Comparison of ENCODE assay signal across 29 mouse cellular contexts in genomic region chr16:43827492-43827891, GRCm38 (mm10).
DNase-seq lines count a peak whose midpoint lies in the region; ATAC-seq and TF ChIP-seq lines count a peak whose summit lies in the region.
"Had no signal": no experiment of that assay in that cellular context is flagged by ENCODE, and none has a peak within 500 bp of the region (broad histone marks: within the 10 kb centered on the region; RNA-seq: fewer than 3 reads in every experiment).

No protein-coding gene starts in this region.

- peak; percentile 36 for DNase-seq in forebrain, embryonic 14.5 days (ENCODE audit: low spot score)
- no peak for DNase-seq in forebrain, embryonic 10.5 days (ENCODE audit: extremely low spot score, low spot score)
- peak; percentile 18 for DNase-seq in midbrain, embryonic 14.5 days
- DNase-seq in brain, embryonic 14.5 days (ENCODE audit: low read depth) = peak; percentile 62
- DNase-seq in hindbrain, postnatal 0 days (ENCODE audit: low spot score) = peak; percentile 34
- DNase-seq: adrenal gland, postnatal 10 days; cerebellum, adult 2 months; cerebellum, postnatal 14 days; gastrocnemius, postnatal 25 days; heart, adult 11 months; heart, postnatal 36 days; kidney, adult 11 months; kidney, postnatal 14 days; lung, embryonic 14.5 days; lung, postnatal 14 days; thymus, adult 2 months; thymus, postnatal 4 days had no signal

- no peaks in the 10 kb centered on the region for H3K36me3 ChIP-seq in forebrain, embryonic 14.5 days (ENCODE audit: control insufficient read depth, insufficient read depth, low read length)
- no peaks in the 10 kb centered on the region for H3K36me3 ChIP-seq in forebrain, embryonic 10.5 days (replicated peaks)
- no peaks in the 10 kb centered on the region for H3K36me3 ChIP-seq in midbrain, embryonic 14.5 days (ENCODE audit: control insufficient read depth, insufficient read depth, low read length)
- H3K36me3 ChIP-seq in midbrain, embryonic 13.5 days = no peaks in the 10 kb centered on the region
- H3K36me3 ChIP-seq in hindbrain, postnatal 0 days (ENCODE audit: insufficient read depth, low read length) = no peaks in the 10 kb centered on the region
- no peaks in the 10 kb centered on the region for H3K36me3 ChIP-seq in heart, embryonic 12.5 days
- H3K36me3 ChIP-seq: G1E; heart, embryonic 10.5 days; limb, embryonic 12.5 days; liver, embryonic 15.5 days; midbrain, embryonic 12.5 days; neural tube, embryonic 12.5 days had no signal

- H3K27me3 ChIP-seq in forebrain, embryonic 14.5 days (replicated peaks; ENCODE audit: control insufficient read depth, insufficient read depth, low read length) = no peaks in the 10 kb centered on the region
- no peaks in the 10 kb centered on the region for H3K27me3 ChIP-seq in forebrain, embryonic 10.5 days (ENCODE audit: poor library complexity, severe bottlenecking)
- H3K27me3 ChIP-seq in midbrain, embryonic 14.5 days (ENCODE audit: control insufficient read depth, insufficient read depth, low read length) = no peaks in the 10 kb centered on the region
- no peaks in the 10 kb centered on the region for H3K27me3 ChIP-seq in midbrain, embryonic 13.5 days
- H3K27me3 ChIP-seq in hindbrain, postnatal 0 days (ENCODE audit: insufficient read depth, low read length) = no peaks in the 10 kb centered on the region
- no peaks in the 10 kb centered on the region for H3K27me3 ChIP-seq in heart, embryonic 12.5 days (replicated peaks)
- H3K27me3 ChIP-seq: limb, embryonic 12.5 days; liver, embryonic 15.5 days; midbrain, embryonic 12.5 days; neural tube, embryonic 12.5 days had no signal

- H3K27ac ChIP-seq in forebrain, embryonic 14.5 days (ENCODE audit: low read depth, low read length) = no peak overlapping the region
- no peak overlapping the region for H3K27ac ChIP-seq in forebrain, embryonic 10.5 days
- H3K27ac ChIP-seq in midbrain, embryonic 14.5 days (replicated peaks; ENCODE audit: low read depth, low read length) = no peak overlapping the region
- H3K27ac ChIP-seq in midbrain, embryonic 13.5 days = no peak overlapping the region
- H3K27ac ChIP-seq in hindbrain, postnatal 0 days = no peak overlapping the region
- H3K27ac ChIP-seq in heart, embryonic 12.5 days (ENCODE audit: poor library complexity, severe bottlenecking) = no peak overlapping the region
- H3K27ac ChIP-seq: heart, embryonic 10.5 days; limb, embryonic 12.5 days; liver, embryonic 15.5 days; midbrain, embryonic 12.5 days; neural tube, embryonic 12.5 days had no signal

- H3K9ac ChIP-seq in forebrain, embryonic 14.5 days (ENCODE audit: low read length) = no peak overlapping the region
- H3K9ac ChIP-seq in midbrain, embryonic 14.5 days (replicated peaks; ENCODE audit: low read length) = no peak overlapping the region
- H3K9ac ChIP-seq in midbrain, embryonic 13.5 days (replicated peaks) = no peak overlapping the region
- no peak overlapping the region for H3K9ac ChIP-seq in hindbrain, postnatal 0 days (replicated peaks; ENCODE audit: low read length)
- no peak overlapping the region for H3K9ac ChIP-seq in heart, embryonic 12.5 days
- H3K9ac ChIP-seq: limb, embryonic 12.5 days; liver, embryonic 15.5 days; lung, embryonic 14.5 days; midbrain, embryonic 12.5 days; neural tube, embryonic 12.5 days had no signal

- no peak overlapping the region for H3K4me2 ChIP-seq in forebrain, embryonic 14.5 days (ENCODE audit: low read length)
- no peak overlapping the region for H3K4me2 ChIP-seq in midbrain, embryonic 14.5 days (ENCODE audit: low read length)
- no peak overlapping the region for H3K4me2 ChIP-seq in midbrain, embryonic 13.5 days (replicated peaks)
- no peak overlapping the region for H3K4me2 ChIP-seq in hindbrain, postnatal 0 days (ENCODE audit: low read depth, low read length)
- H3K4me2 ChIP-seq in heart, embryonic 12.5 days = no peak overlapping the region
- H3K4me2 ChIP-seq: limb, embryonic 12.5 days; liver, embryonic 15.5 days; lung, embryonic 14.5 days; midbrain, embryonic 12.5 days; neural tube, embryonic 12.5 days had no signal

- no peaks in the 10 kb centered on the region for H3K9me3 ChIP-seq in forebrain, embryonic 14.5 days (replicated peaks; ENCODE audit: control insufficient read depth, low read length)
- no peaks in the 10 kb centered on the region for H3K9me3 ChIP-seq in forebrain, embryonic 10.5 days
- no peaks in the 10 kb centered on the region for H3K9me3 ChIP-seq in midbrain, embryonic 14.5 days (ENCODE audit: control insufficient read depth, low read length)
- H3K9me3 ChIP-seq in midbrain, embryonic 13.5 days = no peaks in the 10 kb centered on the region
- no peaks in the 10 kb centered on the region for H3K9me3 ChIP-seq in hindbrain, postnatal 0 days (ENCODE audit: low read length)
- no peaks in the 10 kb centered on the region for H3K9me3 ChIP-seq in heart, embryonic 12.5 days (replicated peaks)
- H3K9me3 ChIP-seq: G1E; heart, embryonic 10.5 days; limb, embryonic 12.5 days; liver, embryonic 15.5 days; midbrain, embryonic 12.5 days; neural tube, embryonic 12.5 days had no signal

- ATAC-seq in forebrain, embryonic 14.5 days = peak; percentile 58; the same call in 1 of the 2 replicates
- no peak for ATAC-seq in midbrain, embryonic 14.5 days (ENCODE audit: low FRiP score, low TSS enrichment)
- no peak for ATAC-seq in midbrain, embryonic 13.5 days
- ATAC-seq in hindbrain, postnatal 0 days = peak; percentile 62; the same call in 1 of the 2 replicates
- no peak for ATAC-seq in heart, embryonic 12.5 days (ENCODE audit: insufficient number of reproducible peaks, low FRiP score)
- ATAC-seq: inflammation-experienced regulatory T-cells, adult 6 months; Patski had no signal

- H3K4me1 ChIP-seq in forebrain, embryonic 14.5 days (ENCODE audit: control insufficient read depth, insufficient read depth, low read length) = no peaks in the 10 kb centered on the region
- H3K4me1 ChIP-seq in forebrain, embryonic 10.5 days = 0 out of 2 replicates have a peak, but pooled peaks cover 1% of the 10 kb centered on the region
- H3K4me1 ChIP-seq in midbrain, embryonic 14.5 days (ENCODE audit: control insufficient read depth, insufficient read depth, low read length) = no peaks in the 10 kb centered on the region
- no peaks in the 10 kb centered on the region for H3K4me1 ChIP-seq in midbrain, embryonic 13.5 days (replicated peaks)
- H3K4me1 ChIP-seq in hindbrain, postnatal 0 days (ENCODE audit: insufficient read depth, low read length) = no peaks in the 10 kb centered on the region
- no peaks in the 10 kb centered on the region for H3K4me1 ChIP-seq in heart, embryonic 12.5 days (replicated peaks)
- H3K4me1 ChIP-seq: heart, embryonic 10.5 days; liver, embryonic 15.5 days; midbrain, embryonic 12.5 days; neural tube, embryonic 12.5 days had no signal

- TF ChIP-seq CTCF in brain, embryonic 14.5 days (IDR thresholded peaks at IDR 0.05; ENCODE audit: borderline replicate concordance, extremely low read depth, insufficient read depth, insufficient read length) = no peak
- no peak for TF ChIP-seq CTCF in hindbrain, postnatal 0 days (IDR thresholded peaks at IDR 0.05; ENCODE audit: low read depth)

- H3K4me3 ChIP-seq in forebrain, embryonic 14.5 days (ENCODE audit: low read depth, low read length) = no peak overlapping the region
- no peak overlapping the region for H3K4me3 ChIP-seq in forebrain, embryonic 10.5 days
- no peak overlapping the region for H3K4me3 ChIP-seq in midbrain, embryonic 14.5 days (replicated peaks; ENCODE audit: low read depth, low read length)
- H3K4me3 ChIP-seq in midbrain, embryonic 13.5 days (replicated peaks) = no peak overlapping the region
- H3K4me3 ChIP-seq in hindbrain, postnatal 0 days (ENCODE audit: low read length) = no peak overlapping the region
- H3K4me3 ChIP-seq in heart, embryonic 12.5 days = no peak overlapping the region
- H3K4me3 ChIP-seq: erythroblast, embryonic 14.5 days; heart, embryonic 10.5 days; limb, embryonic 12.5 days; liver, embryonic 15.5 days; midbrain, embryonic 12.5 days; myocyte; neural tube, embryonic 12.5 days had no signal

- TF ChIP-seq POLR2A in brain, embryonic 14.5 days (IDR thresholded peaks at IDR 0.05; ENCODE audit: borderline replicate concordance, extremely low read depth, insufficient read depth, insufficient read length, poor library complexity, severe bottlenecking) = no peak

- WGBS in forebrain, embryonic 14.5 days = 65% methylated on average over 3 of the region's 3 CpGs
- WGBS in forebrain, embryonic 10.5 days = 71% methylated on average over 3 of the region's 3 CpGs
- WGBS in midbrain, embryonic 14.5 days = 72% methylated on average over 3 of the region's 3 CpGs
- 72% methylated on average over 3 of the region's 3 CpGs for WGBS in midbrain, embryonic 13.5 days
- 46% methylated on average over 3 of the region's 3 CpGs for WGBS in hindbrain, postnatal 0 days
- WGBS in heart, embryonic 12.5 days = 71% methylated on average over 3 of the region's 3 CpGs

Comparison
In these comparisons a context has a peak if more than half of its experiments do, and no peak if none do; other contexts are left out.
1. ATAC-seq: peak in forebrain, embryonic 14.5 days (single experiment) and hindbrain, postnatal 0 days (single experiment); none in midbrain, embryonic 14.5 days (single experiment), midbrain, embryonic 13.5 days (single experiment) and heart, embryonic 12.5 days (single experiment).